Mouse (Mus musculus): ENCODE results near the gene Idua.

DNA sequence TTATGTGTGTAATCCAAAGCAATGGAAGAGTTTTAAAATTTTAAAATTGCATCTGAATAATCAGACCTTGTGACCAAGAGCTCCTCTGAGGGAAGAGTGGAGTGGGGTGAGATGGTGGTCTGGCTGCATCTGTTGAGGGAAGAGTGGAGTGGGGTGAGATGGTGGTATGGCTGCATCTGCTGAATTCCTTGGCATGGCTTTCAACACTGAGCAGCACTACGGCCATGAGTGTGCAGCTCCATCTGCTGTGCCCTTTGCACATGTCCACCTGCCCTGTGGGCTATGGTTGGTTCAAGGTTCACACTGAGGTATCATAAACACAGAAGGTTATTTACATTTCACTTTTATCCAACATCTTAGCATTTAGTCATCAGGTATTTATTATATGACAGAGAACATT, 67.3 kb downstream of the Idua start:
- TF ChIP-seq CTCF (IDR thresholded peaks at IDR 0.05 in 2 of 3, conservative IDR thresholded peaks at IDR 0.05 in 1 of 3; ENCODE audit: control insufficient read depth in 1 of 3, insufficient read depth in 1 of 3, low read depth in 2 of 3, low read length in 3 of 3, poor library complexity in 1 of 3, severe bottlenecking in 1 of 3) (no peak), POLR2A (IDR thresholded peaks at IDR 0.05; ENCODE audit: control insufficient read depth in 1 of 2, insufficient read depth in 1 of 2, low read depth in 1 of 2, low read length in 2 of 2, poor library complexity in 1 of 2) (no peak), JUND (IDR thresholded peaks at IDR 0.05; ENCODE audit: low read depth, low read length) (no peak), ZNF384 (IDR thresholded peaks at IDR 0.05; ENCODE audit: low read depth, low read length) (no peak), KAT2A (conservative IDR thresholded peaks at IDR 0.05; ENCODE audit: low read depth, low read length) (no peak), BHLHE40 (IDR thresholded peaks at IDR 0.05; ENCODE audit: borderline replicate concordance, low read depth, low read length) (no peak), RCOR1 (IDR thresholded peaks at IDR 0.05; ENCODE audit: low read depth, low read length) (no peak), MYC (IDR thresholded peaks at IDR 0.05; ENCODE audit: low read depth, low read length) (no peak), EP300 (IDR thresholded peaks at IDR 0.05; ENCODE audit: low read depth in 1 of 2, low read length in 2 of 2) (no peak), TCF12 (IDR thresholded peaks at IDR 0.05; ENCODE audit: low read depth, low read length) (no peak)

Data from MEL (cell line).